Mouse (Mus musculus) heart, postnatal 0 days (tissue): ENCODE data around the gene B4galt1.

Experiments used
- CTCF ChIP-seq: IDR thresholded peaks from 2 replicates; pipeline ENCODE4 v1.5.1; 2016; ENCODE audit warnings: antibody characterized with exemption, control low read depth, low read depth
- EP300 ChIP-seq: IDR thresholded peaks from 2 replicates; pipeline ENCODE4 v1.6.1; 2016; ENCODE audit warnings: antibody characterized with exemption, low read depth

DNA sequence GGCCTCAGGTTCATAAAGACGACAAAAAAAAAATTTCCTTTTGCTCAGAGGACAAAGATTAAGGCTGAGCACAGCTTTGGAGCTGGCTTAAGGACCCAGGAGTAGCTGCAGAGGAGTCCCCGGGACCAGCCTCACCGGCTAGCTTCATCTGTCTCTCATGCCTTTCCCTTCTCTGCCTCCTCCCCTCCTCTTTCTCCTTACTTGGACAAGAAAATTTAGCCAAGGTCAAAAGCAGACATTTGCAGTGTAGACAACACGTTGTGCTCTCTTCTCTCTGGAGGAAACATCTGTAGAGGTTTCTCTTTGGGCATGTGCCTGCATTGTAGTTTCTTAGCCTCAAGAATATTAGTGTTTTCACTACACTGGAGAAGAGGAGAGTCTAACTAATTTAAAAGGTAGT is 32.1 kb upstream of the B4galt1 start:
- TF ChIP-seq CTCF, result no peak
- no peak for TF ChIP-seq EP300
